Mouse (Mus musculus): ENCODE data around the gene A430033K04Rik. TPM values are rescaled to one million over a fixed set of nuclear protein-coding genes. Genes with fewer than 3 reads are reported as not detected.
A peak's percentile ranks its signal among the peaks of the same experiment; 100 is the strongest.

Gene A430033K04Rik
- total and polyA plus RNA-seq, 3 experiments, result 0.62 to 10.3 (median 9.6) TPM

DNA sequence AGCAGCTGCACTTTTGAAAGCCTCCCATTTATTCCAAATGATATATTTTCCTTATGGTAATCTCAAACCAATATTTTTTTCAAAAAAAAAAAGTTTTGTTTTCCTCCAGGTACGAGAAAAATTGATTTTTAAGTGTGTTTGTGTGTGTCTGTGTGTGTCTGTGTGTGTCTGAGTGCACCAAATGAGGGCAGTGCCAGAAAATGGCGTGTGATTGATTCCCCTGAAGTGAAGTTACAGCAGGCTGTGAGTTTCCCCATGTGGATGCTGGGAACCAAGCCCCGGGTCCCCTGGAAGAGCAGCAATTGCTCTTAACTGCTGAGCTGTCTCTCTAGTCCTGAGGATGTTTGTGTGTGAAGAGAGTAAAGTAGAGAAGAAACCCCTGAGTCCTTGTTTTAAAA, 818 bp downstream of the A430033K04Rik start:
- no peak for TF ChIP-seq GATA2 (IDR thresholded peaks at IDR 0.05; ENCODE audit: borderline replicate concordance, low read depth, low read length)
- no peak for TF ChIP-seq POLR2AphosphoS5 (IDR thresholded peaks at IDR 0.05; ENCODE audit: insufficient replicate concordance, low read depth, low read length)
- TF ChIP-seq TAL1 (conservative IDR thresholded peaks at IDR 0.05; ENCODE audit: low read depth, low read length), result no peak
- no peak for TF ChIP-seq GATA1 (IDR thresholded peaks at IDR 0.05; ENCODE audit: borderline replicate concordance, low read length)
- TF ChIP-seq CTCF (IDR thresholded peaks at IDR 0.05; ENCODE audit: low read depth, low read length), result no peak
- Histone ChIP-seq H3K27me3 (ENCODE audit: insufficient read depth, low read length) (no peaks in the 10 kb centered on the region), H3K4me1 (ENCODE audit: insufficient read depth, low read depth, low read length) (peaks cover 19% of the 10 kb centered on the region), H3K36me3 (replicated peaks) (peaks cover 4% of the 10 kb centered on the region), H3K9me3 (replicated peaks) (no peaks in the 10 kb centered on the region), H3K4me3 (ENCODE audit: low read depth, low read length) (peak overlapping the region; percentile 94)
- ATAC-seq (ENCODE audit: extremely low read depth, insufficient number of reproducible peaks, low FRiP score, poor library complexity, severe bottlenecking) (no peak), DNase-seq (ENCODE audit: low spot score) (no peak)

DNA sequence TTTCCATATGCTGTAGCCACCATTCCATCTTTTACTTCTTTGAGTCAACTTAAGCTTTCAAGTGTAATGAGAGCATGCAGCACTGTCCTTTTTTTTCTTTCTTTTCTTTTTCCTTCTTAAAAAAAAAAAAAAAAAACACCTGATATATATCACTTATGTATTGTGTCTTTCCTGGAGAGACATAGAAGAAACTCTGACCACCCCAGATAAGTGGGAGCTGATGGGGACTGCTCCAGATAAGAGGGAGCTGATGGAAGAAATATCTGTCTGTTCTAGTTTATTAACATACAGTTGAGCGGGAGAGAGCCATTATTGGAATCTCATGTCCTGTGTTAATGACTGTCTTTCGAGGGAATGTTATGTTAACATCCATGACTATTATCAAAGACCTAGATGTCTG, 13.8 kb downstream of the A430033K04Rik start:
- H3K4me1 ChIP-seq (ENCODE audit: insufficient read depth, low read depth, low read length), result peaks cover 2% of the 10 kb centered on the region; the same call in 1 of the 2 replicates
- H3K9me3 ChIP-seq (replicated peaks), result no peaks in the 10 kb centered on the region
- ATAC-seq (ENCODE audit: extremely low read depth, insufficient number of reproducible peaks, low FRiP score, poor library complexity, severe bottlenecking) (no peak), DNase-seq (ENCODE audit: low spot score) (no peak)
- TF ChIP-seq CTCF (IDR thresholded peaks at IDR 0.05; ENCODE audit: low read depth, low read length), result no peak
- TF ChIP-seq TAL1 (conservative IDR thresholded peaks at IDR 0.05; ENCODE audit: low read depth, low read length), result no peak
- no peak for TF ChIP-seq GATA2 (IDR thresholded peaks at IDR 0.05; ENCODE audit: borderline replicate concordance, low read depth, low read length)
- TF ChIP-seq GATA1 (IDR thresholded peaks at IDR 0.05; ENCODE audit: borderline replicate concordance, low read length), result no peak
- no peak for TF ChIP-seq POLR2AphosphoS5 (IDR thresholded peaks at IDR 0.05; ENCODE audit: insufficient replicate concordance, low read depth, low read length)
- no peaks in the 10 kb centered on the region for H3K27me3 ChIP-seq (ENCODE audit: insufficient read depth, low read length)
- H3K36me3 ChIP-seq (replicated peaks), result peaks cover 26% of the 10 kb centered on the region
- H3K4me3 ChIP-seq (ENCODE audit: low read depth, low read length), result no peak overlapping the region

DNA sequence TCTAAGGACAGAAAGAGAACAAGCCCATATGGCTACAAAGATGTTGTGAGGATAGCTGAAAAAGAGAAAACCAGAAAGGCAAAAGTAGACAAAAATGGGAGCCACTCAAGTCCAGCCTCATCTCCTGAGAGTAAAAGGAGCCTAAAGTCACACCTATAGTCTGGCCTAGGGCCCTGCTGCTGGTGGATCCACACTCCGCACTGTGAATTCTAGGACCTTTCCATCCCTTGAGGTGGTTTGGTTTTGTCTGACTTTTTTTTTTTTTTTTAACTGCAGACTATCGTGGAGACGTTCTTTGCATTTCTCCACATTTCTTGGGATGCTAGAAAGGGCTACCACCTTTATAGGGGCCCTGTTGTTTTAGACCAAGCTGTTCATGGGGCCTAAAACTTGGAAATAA, 18.4 kb downstream of the A430033K04Rik start:
- H3K36me3 ChIP-seq (replicated peaks), result peaks cover 35% of the 10 kb centered on the region
- no peak for ATAC-seq (ENCODE audit: extremely low read depth, insufficient number of reproducible peaks, low FRiP score, poor library complexity, severe bottlenecking)
- TF ChIP-seq TAL1 (conservative IDR thresholded peaks at IDR 0.05; ENCODE audit: low read depth, low read length) (no peak), CTCF (IDR thresholded peaks at IDR 0.05; ENCODE audit: low read depth, low read length) (no peak), GATA1 (IDR thresholded peaks at IDR 0.05; ENCODE audit: borderline replicate concordance, low read length) (no peak), GATA2 (IDR thresholded peaks at IDR 0.05; ENCODE audit: borderline replicate concordance, low read depth, low read length) (no peak), POLR2AphosphoS5 (IDR thresholded peaks at IDR 0.05; ENCODE audit: insufficient replicate concordance, low read depth, low read length) (no peak)

DNA sequence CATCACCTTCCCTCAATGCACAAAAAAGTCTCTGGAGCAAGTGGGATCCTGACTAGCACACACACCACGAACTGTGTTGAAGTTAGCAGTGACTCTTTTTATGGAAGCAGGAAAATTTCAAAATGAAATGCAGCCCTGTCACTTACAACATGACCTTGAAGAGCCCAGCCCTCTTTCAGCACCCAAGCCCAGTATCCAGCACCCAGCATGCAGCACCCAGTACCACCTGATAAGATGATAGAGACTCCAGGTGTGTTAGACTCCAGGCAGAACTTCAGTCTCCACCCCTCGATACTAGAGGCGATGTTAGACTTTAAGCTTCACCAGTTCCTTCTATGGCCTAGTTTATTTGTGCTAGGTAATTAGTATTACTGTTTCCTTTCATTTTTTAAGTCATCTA, 19.1 kb downstream of the A430033K04Rik start:
- Histone ChIP-seq H3K36me3 (replicated peaks) (peaks cover 39% of the 10 kb centered on the region), H3K9me3 (replicated peaks) (no peaks in the 10 kb centered on the region), H3K27me3 (ENCODE audit: insufficient read depth, low read length) (no peaks in the 10 kb centered on the region), H3K4me1 (ENCODE audit: insufficient read depth, low read depth, low read length) (peaks cover 5% of the 10 kb centered on the region; the same call in 1 of the 2 replicates), H3K4me3 (ENCODE audit: low read depth, low read length) (no peak overlapping the region)
- TF ChIP-seq CTCF (IDR thresholded peaks at IDR 0.05; ENCODE audit: low read depth, low read length), result no peak
- no peak for TF ChIP-seq GATA1 (IDR thresholded peaks at IDR 0.05; ENCODE audit: borderline replicate concordance, low read length)
- TF ChIP-seq TAL1 (conservative IDR thresholded peaks at IDR 0.05; ENCODE audit: low read depth, low read length), result no peak
- no peak for TF ChIP-seq POLR2AphosphoS5 (IDR thresholded peaks at IDR 0.05; ENCODE audit: insufficient replicate concordance, low read depth, low read length)
- no peak for TF ChIP-seq GATA2 (IDR thresholded peaks at IDR 0.05; ENCODE audit: borderline replicate concordance, low read depth, low read length)
- DNase-seq (ENCODE audit: low spot score), result no peak
- 0 out of 2 replicates have a peak, but pooled peaks have one; percentile 15 for ATAC-seq (ENCODE audit: extremely low read depth, insufficient number of reproducible peaks, low FRiP score, poor library complexity, severe bottlenecking)

More for the DNA sequence above, 18.4 kb downstream of the A430033K04Rik start:
- Histone ChIP-seq H3K4me3 (ENCODE audit: low read depth, low read length) (no peak overlapping the region), H3K27me3 (ENCODE audit: insufficient read depth, low read length) (no peaks in the 10 kb centered on the region), H3K9me3 (replicated peaks) (no peaks in the 10 kb centered on the region), H3K4me1 (ENCODE audit: insufficient read depth, low read depth, low read length) (peaks cover 5% of the 10 kb centered on the region; the same call in 1 of the 2 replicates)
- DNase-seq (ENCODE audit: low spot score), result no peak

DNA sequence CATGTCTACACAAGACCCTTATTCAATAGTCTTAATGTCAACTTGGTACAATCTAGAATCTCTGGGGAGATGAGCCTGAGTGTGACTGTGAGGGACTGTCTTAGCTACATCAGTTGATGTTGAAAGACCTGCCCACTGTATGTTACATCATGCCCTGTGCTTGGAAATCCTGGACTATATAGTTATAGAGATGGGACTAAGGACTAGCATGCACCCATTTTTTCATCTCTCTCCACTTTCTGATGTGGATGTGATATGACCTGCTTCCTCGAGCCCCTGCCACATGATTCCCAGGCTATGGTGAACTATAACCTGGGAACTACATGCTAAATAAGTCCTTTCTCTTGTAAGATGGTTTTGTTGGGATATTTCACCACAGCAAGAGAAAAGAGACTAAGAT, 30.3 kb downstream of the A430033K04Rik start:
- TF ChIP-seq TAL1 (conservative IDR thresholded peaks at IDR 0.05; ENCODE audit: low read depth, low read length) (no peak), CTCF (IDR thresholded peaks at IDR 0.05; ENCODE audit: low read depth, low read length) (no peak), GATA2 (IDR thresholded peaks at IDR 0.05; ENCODE audit: borderline replicate concordance, low read depth, low read length) (no peak), POLR2AphosphoS5 (IDR thresholded peaks at IDR 0.05; ENCODE audit: insufficient replicate concordance, low read depth, low read length) (no peak), GATA1 (IDR thresholded peaks at IDR 0.05; ENCODE audit: borderline replicate concordance, low read length) (no peak)
- Histone ChIP-seq H3K4me1 (ENCODE audit: insufficient read depth, low read depth, low read length) (no peaks in the 10 kb centered on the region), H3K9me3 (replicated peaks) (no peaks in the 10 kb centered on the region), H3K36me3 (replicated peaks) (peaks cover 11% of the 10 kb centered on the region), H3K27me3 (ENCODE audit: insufficient read depth, low read length) (0 out of 2 replicates have a peak, but pooled peaks cover 5% of the 10 kb centered on the region), H3K4me3 (ENCODE audit: low read depth, low read length) (no peak overlapping the region)
- ATAC-seq (ENCODE audit: extremely low read depth, insufficient number of reproducible peaks, low FRiP score, poor library complexity, severe bottlenecking), result no peak
- no peak for DNase-seq (ENCODE audit: low spot score)

DNA sequence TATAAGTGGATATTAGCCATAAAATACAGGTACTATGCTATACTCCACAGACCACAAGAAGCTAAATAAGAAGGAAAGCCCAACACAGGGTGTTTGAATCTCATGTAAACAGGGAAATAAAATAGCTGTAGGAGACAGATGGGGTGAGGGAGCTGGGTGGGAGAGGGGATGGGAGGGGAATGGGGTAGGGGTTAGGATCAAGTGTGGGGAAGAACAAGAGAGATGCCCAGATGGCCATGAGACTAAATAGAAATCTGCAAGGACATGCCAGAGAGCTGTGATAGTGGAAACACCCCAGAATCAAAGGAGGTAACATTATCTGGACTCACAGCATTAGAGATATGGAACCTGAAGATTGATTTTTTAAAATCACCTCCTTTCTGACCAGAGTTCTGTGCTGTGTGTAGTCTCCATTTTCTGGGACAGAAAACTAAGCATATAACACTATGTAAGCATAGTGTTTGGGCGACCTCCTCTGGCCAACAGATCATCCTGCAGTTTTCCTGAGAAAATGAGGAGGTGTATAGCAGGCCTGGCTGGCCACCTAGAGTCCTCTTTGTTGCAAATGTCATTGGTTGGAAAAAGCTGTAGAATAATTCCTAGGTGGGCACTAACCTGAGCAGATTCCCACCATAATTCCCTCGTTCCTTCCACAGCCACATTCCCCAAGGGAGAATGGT, 34.0 kb downstream of the A430033K04Rik start:
- H3K27me3 ChIP-seq (ENCODE audit: insufficient read depth, low read length), result 0 out of 2 replicates have a peak, but pooled peaks cover 5% of the 10 kb centered on the region
- no peaks in the 10 kb centered on the region for H3K9me3 ChIP-seq (replicated peaks)
- 0 out of 2 replicates have a peak, but pooled peaks cover 4% of the 10 kb centered on the region for H3K4me1 ChIP-seq (ENCODE audit: insufficient read depth, low read depth, low read length)
- no peak overlapping the region for H3K4me3 ChIP-seq (ENCODE audit: low read depth, low read length)
- no peaks in the 10 kb centered on the region for H3K36me3 ChIP-seq (replicated peaks)
- ATAC-seq (ENCODE audit: extremely low read depth, insufficient number of reproducible peaks, low FRiP score, poor library complexity, severe bottlenecking), result no peak
- DNase-seq (ENCODE audit: low spot score), result no peak
- TF ChIP-seq TAL1 (conservative IDR thresholded peaks at IDR 0.05; ENCODE audit: low read depth, low read length), result no peak
- no peak for TF ChIP-seq GATA2 (IDR thresholded peaks at IDR 0.05; ENCODE audit: borderline replicate concordance, low read depth, low read length)
- TF ChIP-seq CTCF (IDR thresholded peaks at IDR 0.05; ENCODE audit: low read depth, low read length), result no peak; the same call in 1 of the 2 replicates
- TF ChIP-seq GATA1 (IDR thresholded peaks at IDR 0.05; ENCODE audit: borderline replicate concordance, low read length), result no peak
- TF ChIP-seq POLR2AphosphoS5 (IDR thresholded peaks at IDR 0.05; ENCODE audit: insufficient replicate concordance, low read depth, low read length), result no peak
